Mouse (Mus musculus): Measurements from ENCODE around the gene Nmral1. TPM values are rescaled to one million over a fixed set of nuclear protein-coding genes. Genes with fewer than 3 reads are reported as not detected.
A peak's percentile ranks its signal among the peaks of the same experiment; 100 is the strongest.
"Not testable (repeated sequence)": the region's sequence is repeated elsewhere in the genome, so short reads cannot be mapped to it uniquely, and the experiment has no call there.

Nmral1 gene
- total RNA-seq, 2 experiments from 2014 or later = 1.7 to 3.8 TPM

DNA sequence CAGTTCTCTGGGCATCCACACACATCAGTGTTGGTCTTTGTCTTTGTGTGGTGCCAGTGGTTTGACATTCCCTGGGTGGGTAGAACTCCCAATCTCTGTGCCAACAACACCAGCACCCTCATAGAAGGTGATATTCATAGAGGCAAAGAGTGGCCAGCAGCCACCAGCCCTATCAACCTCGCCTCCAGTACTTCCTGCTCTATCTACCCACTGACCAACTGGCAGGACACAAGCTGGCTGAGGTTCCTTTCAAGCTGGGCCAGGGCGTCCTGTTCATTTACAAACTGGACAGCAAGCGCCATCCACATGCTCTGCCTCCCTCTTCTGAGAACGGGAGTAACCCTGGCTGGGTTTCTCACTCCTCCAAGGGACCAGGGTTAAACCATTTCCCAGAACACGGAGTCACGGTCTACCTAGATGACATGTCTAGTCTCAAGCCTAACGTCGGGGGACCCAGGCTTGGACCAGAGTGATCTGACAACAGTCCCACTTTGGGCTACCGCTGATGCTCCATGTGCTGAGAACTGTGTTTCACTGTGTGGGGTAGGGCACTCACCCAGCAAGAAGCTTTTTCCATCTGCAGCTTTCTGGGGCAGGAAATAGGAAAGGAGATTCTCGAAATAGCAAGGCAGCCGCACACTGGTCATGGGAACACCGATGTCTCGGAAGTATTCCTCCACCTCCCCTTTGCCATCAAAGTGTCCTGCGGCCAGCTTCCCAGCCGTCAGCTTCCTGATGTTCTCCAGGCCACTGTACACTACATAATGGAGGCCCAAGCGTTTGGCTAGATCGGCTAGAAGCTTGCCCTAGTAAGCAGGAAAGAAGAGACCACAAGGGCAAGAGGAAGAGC lies 5.1 kb downstream of the Nmral1 start:
- DNase-seq = no peak

DNA sequence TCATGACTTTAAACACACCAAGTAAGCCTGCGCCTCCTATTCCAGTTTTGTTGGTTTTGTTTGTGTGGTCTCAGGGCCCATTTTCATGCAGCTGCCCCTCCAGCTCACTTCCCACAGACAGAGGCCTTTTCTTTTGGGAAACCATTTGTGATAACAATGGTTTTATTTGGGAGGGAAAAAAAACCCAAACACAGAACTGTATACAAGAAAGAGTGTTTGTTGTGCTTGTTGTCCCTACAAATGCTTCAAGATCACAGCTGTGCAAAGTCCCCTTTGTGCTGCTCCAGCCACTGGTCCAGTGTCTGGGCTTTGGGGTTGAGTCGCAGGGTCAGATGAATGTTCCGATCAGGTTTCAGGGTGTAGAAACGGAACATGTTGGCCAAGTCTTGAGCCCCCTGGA lies 8.0 kb downstream of the Nmral1 start:
- no peak for DNase-seq

DNA sequence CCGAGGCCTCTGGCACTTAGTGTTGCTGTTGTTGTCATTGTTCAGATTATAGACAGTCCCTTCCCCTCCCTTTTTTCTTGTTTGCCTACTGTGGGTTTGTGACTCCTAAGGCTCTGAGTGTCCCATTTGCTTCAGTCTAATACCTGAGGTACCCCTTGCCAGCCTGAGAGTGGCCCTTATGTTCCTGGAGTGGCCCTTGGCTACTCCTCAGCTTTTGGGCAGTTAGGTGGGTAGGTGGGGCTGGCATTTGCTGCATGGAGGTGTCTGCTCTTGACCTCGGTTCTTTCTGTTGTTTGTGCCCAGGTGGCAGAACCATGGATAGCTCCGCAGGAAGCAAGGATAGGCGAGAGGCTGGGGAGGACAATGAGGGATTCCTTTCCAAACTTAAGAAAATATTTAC lies 13.6 kb downstream of the Nmral1 start:
- DNase-seq = no peak

DNA sequence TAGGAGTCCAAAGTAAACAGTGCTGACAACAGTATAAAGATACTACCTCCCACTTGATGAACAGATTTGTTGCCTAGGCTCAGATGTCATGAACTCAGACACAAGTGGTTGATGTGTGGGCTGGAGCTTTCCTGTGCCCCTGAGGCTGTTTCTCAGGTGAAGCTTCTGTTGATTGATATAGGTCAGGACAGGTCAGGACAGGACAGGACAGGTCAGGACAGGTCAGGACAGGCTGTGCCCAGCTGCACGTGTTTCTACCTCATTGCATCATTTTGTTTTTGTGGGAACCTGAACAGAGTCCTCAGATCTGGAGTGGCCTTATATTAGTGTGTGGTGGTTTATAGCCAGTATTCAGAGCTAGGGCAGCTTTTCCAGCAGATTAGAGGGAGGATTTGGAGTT lies 16.5 kb downstream of the Nmral1 start:
- no peak for DNase-seq

GRCm38 (mm10) chr16:4701211-4701610 lies 17.9 kb downstream of the Nmral1 start:
- DNase-seq = no peak

DNA sequence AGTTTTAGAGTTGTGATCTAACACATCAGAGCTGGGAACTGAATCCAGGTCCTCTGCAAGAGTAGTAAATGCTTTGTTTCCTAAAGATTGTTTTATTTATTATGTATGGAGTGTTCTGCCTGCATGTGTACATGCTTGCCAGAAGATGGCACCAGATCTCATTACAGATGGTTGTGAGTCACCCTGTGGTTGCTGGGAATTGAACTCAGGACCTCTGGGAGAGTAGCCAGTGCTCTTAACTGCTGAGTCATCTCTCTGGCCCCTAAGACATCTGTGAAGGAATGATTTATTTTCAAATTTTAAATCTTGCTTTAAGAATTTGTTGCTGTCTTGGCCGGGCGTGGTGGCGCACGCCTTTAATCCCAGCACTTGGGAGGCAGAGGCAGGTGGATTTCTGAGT lies 29.8 kb downstream of the Nmral1 start:
- DNase-seq = not testable (repeated sequence)

DNA sequence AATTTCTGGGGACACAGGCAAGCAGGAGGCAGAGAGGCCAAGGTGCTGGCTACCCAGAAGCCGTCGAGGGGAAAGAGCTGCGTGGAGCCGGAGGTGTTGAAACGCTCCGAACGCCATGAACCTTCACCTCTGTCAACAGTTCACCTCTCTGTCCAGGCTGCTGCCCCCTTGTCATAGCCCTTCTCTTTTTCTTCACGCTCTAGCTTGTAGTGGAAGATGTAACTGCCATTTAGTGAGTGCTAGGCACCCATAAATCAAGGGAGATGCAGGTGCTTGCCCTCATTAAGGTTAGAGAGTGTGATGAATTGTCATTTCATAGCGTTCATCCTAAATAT lies 34.7 kb downstream of the Nmral1 start:
- no peak for DNase-seq

DNA sequence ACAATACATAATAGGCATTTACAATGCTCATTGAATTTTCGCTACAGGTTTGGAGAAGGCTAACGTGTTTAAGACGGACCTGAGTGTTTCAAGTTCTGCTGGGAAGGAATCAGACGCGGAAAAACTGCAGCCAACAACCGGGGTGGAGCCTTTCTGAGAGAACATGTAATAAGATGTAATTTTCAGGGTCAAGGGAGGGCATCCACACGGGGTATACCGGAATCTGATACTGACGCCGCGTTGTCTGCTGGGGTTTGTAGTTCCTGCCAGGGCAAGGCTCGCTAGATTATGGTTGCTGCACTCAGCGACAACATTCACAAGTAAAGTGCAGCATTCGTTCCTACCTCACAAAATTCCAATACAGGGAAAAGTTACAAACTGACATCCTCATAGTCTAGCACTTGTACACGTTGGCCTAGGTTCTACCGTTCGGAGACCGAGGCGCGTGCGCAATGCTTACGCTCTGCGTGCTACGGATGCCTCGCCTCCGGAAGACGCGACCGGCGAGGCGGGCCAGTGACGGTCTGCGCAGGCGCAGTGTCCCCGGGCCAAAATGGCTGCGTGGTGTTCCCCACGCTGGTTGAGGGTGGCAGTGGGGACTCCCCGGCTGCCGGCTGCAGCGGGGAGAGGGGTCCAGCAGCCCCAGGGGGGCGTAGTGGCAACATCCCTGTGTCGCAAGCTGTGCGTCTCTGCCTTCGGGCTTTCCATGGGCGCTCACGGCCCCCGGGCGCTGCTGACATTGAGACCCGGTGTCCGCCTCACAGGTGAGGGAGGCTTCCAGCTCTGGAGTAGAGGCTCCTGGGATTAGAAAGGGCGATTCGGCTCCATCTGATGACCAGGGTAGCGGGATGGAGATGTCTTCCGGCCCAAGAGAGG lies 35.3 kb downstream of the Nmral1 start:
- DNase-seq = peak; percentile 93

GRCm38 (mm10) chr16:4683193-4683580 lies 36.0 kb downstream of the Nmral1 start:
- DNase-seq = no peak

DNA sequence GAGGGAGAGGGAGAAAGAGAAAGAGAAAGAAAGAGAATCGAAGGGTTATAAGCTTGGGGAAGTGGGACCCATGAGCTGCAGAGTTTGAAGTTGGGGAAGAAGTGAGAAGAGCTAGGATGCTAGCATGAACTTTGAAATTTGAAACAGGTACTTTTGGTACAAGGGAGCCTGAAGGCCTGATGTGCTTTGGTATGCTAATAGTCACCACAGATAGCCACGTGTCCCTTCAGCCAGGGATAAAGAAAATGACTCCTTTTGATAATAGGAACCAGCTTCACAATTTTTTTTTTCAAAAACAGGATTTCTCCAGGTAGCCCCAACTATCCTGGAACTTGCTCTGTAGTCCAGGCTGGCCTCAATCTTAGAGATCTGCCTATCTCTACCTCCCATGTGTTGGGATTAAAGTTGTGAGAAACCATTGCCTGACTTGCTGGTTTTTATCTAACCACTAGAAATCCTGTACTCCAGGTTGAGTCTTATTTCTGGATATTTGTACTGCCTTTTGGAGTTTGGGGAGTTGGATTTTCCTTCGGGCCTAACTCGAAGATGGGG lies 36.5 kb downstream of the Nmral1 start:
- DNase-seq = no peak

GRCm38 (mm10) chr16:4680922-4681455 lies 38.2 kb downstream of the Nmral1 start:
- not testable (repeated sequence) for DNase-seq

DNA sequence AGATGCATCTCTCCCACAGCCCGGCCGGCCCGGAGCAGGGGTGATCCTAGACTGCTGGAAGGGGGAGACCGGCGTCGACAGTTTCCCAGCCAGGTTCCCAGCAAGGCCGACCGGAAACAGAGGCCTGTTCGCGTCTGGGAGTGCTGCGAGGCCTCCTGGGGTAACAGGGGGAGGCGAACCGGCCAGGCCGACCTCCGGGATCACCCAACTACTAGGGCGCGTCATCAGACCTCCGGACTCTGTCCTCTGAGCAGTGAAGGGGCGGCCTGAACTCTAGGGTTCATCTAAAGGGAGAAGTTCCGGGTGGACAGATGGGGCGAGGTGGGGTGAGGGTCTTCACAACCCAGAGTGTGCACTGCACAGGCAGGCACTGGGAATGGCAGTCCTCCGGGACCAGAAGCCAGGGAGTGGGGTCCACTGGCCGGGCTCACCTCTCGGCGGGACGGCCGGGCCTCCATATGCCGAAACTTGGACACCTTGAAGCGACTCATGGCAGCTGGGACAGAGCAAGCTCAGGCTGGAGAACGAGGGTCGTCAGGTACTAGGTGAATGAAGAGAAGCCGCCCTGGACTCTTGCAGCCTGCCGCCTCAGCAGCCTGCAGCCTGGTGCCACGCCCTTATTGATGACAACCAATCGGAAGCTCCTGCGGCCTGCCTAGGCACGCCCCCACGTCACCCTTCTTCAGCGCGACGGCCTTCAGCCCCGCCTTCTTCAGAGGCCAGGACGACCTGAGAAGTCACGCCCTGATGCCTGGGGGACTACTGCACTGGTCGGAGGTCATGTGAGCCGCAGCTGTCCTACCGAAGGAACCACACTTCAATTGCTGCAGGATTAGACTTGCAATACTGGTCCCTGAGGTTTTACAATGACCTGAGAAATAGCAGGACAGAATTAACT lies 39.8 kb downstream of the Nmral1 start, which contains the start of gene Coro7:
Gene Coro7, minus strand, starts transcription at position 657 of the 898 bp plus-strand sequence.
- peak; percentile 93 for DNase-seq

DNA sequence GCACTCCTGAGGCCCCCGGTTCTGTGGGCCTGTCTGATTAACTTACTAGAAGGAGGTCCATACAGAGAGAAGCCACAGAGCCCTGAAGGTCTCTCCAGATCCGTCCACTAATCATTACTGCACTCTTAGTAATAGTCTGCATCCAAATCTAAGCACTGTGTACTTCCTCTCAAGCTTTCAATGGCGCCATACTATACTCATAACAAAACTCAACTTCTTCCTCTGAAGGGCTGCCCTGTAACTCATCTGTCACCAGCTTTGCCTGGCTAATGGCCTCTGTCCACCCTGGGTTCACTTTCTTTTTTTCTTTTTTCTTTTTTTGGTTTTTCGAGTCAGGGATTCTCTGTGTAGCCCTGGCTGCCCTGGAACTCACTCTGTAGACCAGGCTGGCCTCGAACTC lies 41.1 kb downstream of the Nmral1 start:
- no peak for DNase-seq

GRCm38 (mm10) chr16:4676836-4677235 lies 42.3 kb downstream of the Nmral1 start:
- no peak for DNase-seq

GRCm38 (mm10) chr16:4674091-4674490 lies 45.1 kb downstream of the Nmral1 start:
- DNase-seq = no peak

- no peak for DNase-seq
Observed at GRCm38 (mm10) chr16:4670317-4670716, 48.8 kb downstream of the Nmral1 start.

DNA sequence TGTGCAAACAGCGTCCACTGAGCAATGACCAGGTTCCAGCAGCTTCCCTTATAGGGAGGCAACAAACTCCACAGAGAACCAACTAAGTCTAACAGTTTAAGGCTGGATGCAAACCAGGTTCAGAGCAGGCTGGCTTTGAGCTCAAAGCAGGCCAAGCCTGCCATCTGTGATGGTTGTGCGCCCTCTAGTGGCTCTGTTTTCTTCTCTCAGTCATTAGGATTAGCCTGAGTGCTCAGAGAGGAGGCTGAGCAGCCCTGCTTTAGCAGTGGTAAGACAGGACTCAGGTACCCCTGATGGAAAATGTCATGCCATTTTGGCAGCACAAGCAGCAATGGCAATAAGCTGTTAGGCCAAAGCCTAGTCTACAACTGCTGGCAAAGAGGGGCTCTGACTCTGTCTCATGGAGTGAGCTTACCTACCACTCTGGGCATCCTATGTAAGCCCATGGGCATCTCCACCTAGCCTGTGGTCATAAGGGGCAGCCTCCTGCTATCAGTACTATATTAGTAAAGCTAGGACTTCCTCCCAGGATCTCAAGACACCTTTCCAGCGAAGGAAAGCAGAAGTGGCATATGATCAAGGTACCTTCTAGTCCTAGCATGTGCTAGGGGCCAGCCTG lies 51.9 kb downstream of the Nmral1 start:
- peak; percentile 65 for DNase-seq

GRCm38 (mm10) chr16:4665726-4666125 lies 53.4 kb downstream of the Nmral1 start:
- no peak for DNase-seq

DNA sequence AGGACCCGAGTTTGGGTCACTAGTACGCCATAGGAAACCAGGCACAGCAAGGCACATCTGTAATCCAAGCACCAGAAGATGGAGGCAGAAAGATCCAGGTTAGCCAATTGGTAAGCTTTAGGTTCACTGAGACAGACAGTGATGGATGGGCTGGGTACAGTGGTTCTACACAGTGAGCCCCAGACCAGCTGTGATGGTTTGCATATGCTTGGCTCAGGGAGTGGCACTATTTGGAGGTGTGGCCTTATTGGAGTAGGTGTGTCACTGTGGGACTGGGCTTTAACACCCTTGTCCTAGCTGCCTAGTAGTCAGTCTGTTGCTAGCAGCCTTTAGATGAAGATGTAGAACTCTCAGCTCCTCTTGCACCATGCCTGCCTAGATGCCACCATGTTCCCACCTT lies 55.4 kb downstream of the Nmral1 start:
- DNase-seq = no peak

DNA sequence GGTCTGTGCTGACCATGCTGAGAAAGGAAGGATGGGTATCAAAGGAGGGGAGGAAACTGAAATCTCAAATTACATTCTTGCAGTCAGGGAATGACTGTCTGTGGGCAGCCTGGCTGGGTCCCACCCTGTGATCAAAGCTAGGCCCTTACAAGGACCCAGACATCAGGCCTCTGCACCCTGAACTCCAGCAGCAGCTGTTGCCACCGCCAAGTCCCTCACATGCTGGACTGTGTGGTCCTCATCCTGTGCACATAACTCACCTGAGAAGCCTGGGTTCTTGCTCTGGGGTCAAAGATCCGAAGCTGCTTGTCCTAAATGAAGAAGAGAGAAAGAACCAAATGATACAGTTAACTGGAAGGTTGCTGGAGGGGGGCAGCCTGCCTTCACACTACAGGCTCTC lies 57.6 kb downstream of the Nmral1 start:
- DNase-seq = no peak
